Mouse (Mus musculus) forebrain, embryonic 12.5 days (tissue): ENCODE data around the gene Itpk1. TPM values are rescaled to one million over a fixed set of nuclear protein-coding genes. Genes with fewer than 3 reads are reported as not detected.
A peak's percentile ranks its signal among the peaks of the same experiment; 100 is the strongest.
"Not testable (repeated sequence)": the region's sequence is repeated elsewhere in the genome, so short reads cannot be mapped to it uniquely, and the experiment has no call there.

ENCODE experiments used
- ATAC-seq: fragments of 200-750 bp; cut with Nextera tagmentation; 2 replicates; pipeline ENCODE4 v1.8.0; 2017; ENCODE audit warnings: moderate TSS enrichment; ENCODE audit not compliant: low FRiP score
- H3K27ac ChIP-seq: fragments of 300-500 bp; sonication (generic); 2 replicates; pipeline ENCODE4 v1.5.1; 2016; ENCODE audit warnings: mild to moderate bottlenecking
- H3K27me3 ChIP-seq: fragments of 300-500 bp; sonication (generic); 2 replicates; pipeline ENCODE4 v1.6.1; 2016; ENCODE audit warnings: mild to moderate bottlenecking
- H3K36me3 ChIP-seq: fragments of 300-500 bp; sonication (generic); replicated peaks from 2 replicates; pipeline ENCODE4 v1.6.1; 2016; ENCODE audit warnings: mild to moderate bottlenecking
- H3K4me1 ChIP-seq: fragments of 300-500 bp; sonication (generic); 2 replicates; pipeline ENCODE4 v1.6.1; 2016
- H3K4me2 ChIP-seq: fragments of 300-500 bp; sonication (generic); 2 replicates; pipeline ENCODE4 v1.6.1; 2016; ENCODE audit warnings: mild to moderate bottlenecking, moderate library complexity
- H3K4me3 ChIP-seq: fragments of 300-500 bp; sonication (generic); replicated peaks from 2 replicates; pipeline ENCODE4 v1.5.1; 2016; ENCODE audit warnings: mild to moderate bottlenecking
- H3K9ac ChIP-seq: fragments of 300-500 bp; sonication (generic); 2 replicates; pipeline ENCODE4 v1.6.1; 2016; ENCODE audit warnings: mild to moderate bottlenecking
- H3K9me3 ChIP-seq: fragments of 300-500 bp; sonication (generic); 2 replicates; pipeline ENCODE4 v1.6.1; 2016
- WGBS: fragments of 180-500 bp; shearing (Covaris S2); methylation state at CpG from one replicate; pipeline ENCODE4 v1.1.7; 2016; 5-methylcytosine and 5-hydroxymethylcytosine counted together
- polyA plus RNA-seq: library from polyadenylated mRNA; unstranded; fragments of >200 nt; fragmentation: Nextera tagmentation; extraction: Ambion mirVana; gene quantifications from 2 replicates; pipeline ENCODE4 v1.2.1, GENCODE M21; 2016

The Itpk1 gene
- polyA plus RNA-seq, 1 experiment from 2014 or later = 22.5 TPM

DNA sequence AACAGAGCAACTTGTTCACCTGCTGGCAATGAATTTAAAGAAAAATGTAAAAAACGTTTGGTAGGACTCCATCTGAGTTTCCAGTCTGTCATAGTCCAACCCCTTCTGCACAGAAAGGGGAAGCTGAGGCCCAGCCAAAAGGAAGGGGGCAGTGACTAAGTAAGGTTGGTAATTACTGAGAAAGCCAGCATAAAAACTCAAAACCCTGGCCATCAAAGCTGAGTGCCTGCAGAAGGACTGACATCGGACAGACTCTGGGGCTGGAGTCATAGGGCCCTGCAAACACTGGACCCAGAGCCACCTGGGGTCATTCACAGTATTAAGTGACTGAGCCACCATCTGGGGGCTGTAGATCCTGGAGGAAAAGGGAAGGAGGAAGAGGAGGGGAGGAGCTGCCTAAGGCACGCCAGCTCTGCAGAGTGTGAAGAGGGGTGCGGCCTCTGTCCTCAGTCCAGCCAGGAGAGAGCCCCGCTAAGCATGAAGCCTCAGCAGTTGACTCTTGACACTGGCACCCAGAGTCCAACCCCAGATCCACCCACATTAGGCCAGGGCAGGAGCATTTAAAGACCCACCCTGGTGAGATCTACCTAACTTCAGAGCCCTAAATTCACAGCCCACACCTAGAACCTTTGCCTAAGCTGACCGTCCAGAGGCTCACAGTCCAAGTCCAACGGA is 58.0 kb downstream of the Itpk1 start:
- no peaks in the 10 kb centered on the region for H3K36me3 ChIP-seq
- no peak overlapping the region for H3K4me3 ChIP-seq
- no peak overlapping the region for H3K27ac ChIP-seq
- no peaks in the 10 kb centered on the region for H3K9me3 ChIP-seq
- H3K4me1 ChIP-seq = no peaks in the 10 kb centered on the region
- no peak for ATAC-seq
- H3K27me3 ChIP-seq = no peaks in the 10 kb centered on the region
- H3K9ac ChIP-seq = no peak overlapping the region
- 87% methylated on average over 7 of the region's 7 CpGs for WGBS
- H3K4me2 ChIP-seq = no peak overlapping the region

DNA sequence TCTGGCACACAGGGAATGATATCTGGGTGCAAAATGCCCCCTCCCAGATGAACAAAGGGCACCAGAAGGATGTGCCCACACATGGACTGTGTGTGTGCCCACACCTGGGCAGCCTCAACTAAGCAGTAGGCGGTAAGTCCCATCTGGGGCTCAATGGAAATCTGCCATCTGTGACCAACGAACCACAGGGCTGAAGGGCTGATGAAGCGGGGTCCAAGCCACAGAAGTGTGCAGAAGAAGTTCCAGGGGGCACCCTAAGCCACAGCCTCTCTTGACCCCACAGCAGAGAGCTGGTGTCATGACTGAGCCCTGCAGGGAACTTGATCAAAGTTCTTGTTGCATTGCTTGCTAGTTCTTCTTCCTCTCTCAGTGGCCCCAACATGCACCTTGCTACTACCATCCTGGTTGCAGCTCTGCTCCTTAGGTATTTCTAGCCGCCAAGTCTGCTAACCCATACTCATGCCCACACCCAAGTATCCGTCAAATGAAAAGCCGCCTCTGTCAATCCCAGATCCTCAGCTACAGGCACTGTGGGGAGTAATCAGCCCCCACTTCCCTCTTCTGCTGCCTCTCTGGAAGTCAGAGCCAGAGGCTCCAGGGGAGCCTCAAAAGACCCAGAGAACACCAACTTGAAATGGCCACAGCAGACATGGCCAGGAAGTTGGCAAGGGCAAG is 58.7 kb downstream of the Itpk1 start:
- H3K27ac ChIP-seq = no peak overlapping the region
- 90% methylated on average over 6 of the region's 6 CpGs for WGBS
- no peaks in the 10 kb centered on the region for H3K36me3 ChIP-seq
- H3K4me2 ChIP-seq = no peak overlapping the region
- no peak overlapping the region for H3K9ac ChIP-seq
- H3K9me3 ChIP-seq = no peaks in the 10 kb centered on the region
- H3K4me1 ChIP-seq = peaks cover 6% of the 10 kb centered on the region
- H3K4me3 ChIP-seq = no peak overlapping the region
- no peak for ATAC-seq
- H3K27me3 ChIP-seq = no peaks in the 10 kb centered on the region

DNA sequence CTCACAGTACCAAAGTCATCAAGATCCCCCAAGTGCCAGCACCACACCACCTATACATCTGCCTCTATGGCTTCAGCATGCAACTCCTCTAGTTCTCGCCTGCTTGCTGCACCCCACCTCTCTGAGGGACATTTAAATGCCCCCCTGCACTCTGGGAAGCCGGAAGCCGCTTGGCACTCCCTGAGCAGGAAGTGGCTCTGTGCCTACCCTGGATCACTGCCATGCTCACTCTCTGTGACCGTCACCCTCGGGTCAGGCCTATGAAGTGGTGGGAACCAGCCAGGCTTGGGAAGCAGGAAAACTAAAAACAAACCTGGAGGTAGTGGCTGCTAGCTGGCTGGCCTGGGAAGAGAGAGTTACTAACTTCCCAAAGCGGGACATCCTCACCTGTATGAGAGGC is 61.4 kb downstream of the Itpk1 start:
- peaks cover 28% of the 10 kb centered on the region for H3K4me1 ChIP-seq
- no peak for ATAC-seq

DNA sequence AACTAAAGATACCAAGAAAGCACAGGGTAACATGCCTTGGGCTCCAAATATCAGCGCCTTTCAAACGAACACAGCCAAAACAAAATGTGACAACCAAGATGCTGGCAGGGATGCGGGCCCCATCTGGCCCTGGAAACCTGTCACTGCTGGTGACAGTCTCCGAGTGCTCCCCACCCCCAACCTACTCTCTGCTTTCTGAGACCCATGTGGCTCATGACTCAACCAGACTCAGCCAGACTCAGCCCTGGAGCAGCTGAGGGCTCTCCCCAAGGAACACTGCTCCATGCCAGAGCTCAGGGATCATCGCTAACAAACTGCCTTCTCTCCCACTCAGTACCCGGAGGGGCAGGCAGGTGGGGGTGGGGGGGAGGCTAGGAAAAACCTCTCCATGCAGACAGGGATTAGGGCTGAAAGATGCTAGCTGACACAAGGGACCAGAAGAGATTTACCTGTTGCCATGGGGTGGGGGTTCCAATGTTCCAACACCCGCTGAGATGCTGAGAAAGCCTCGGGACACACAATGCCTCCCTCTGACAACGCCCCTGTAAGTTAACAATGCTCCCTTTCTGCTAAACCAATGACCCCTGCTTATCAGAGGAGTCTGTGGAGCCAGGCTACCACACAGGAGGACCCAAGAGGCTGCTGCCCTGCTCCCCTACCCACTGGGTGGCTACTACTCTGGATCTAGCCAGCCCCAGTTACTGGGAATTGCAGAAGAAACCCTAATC is 64.1 kb downstream of the Itpk1 start:
- 21% methylated on average over 9 of the region's 9 CpGs for WGBS
- ATAC-seq = peak; percentile 88
- no peaks in the 10 kb centered on the region for H3K27me3 ChIP-seq
- H3K4me3 ChIP-seq = no peak overlapping the region
- H3K4me1 ChIP-seq = peaks cover 28% of the 10 kb centered on the region
- peak overlapping the region; percentile 67 for H3K27ac ChIP-seq
- H3K9me3 ChIP-seq = no peaks in the 10 kb centered on the region
- H3K9ac ChIP-seq = no peak overlapping the region
- H3K4me2 ChIP-seq = 0 out of 2 replicates have a peak overlapping the region, but pooled peaks have one; percentile 8
- no peaks in the 10 kb centered on the region for H3K36me3 ChIP-seq

More for the DNA sequence above, 61.4 kb downstream of the Itpk1 start:
- Histone ChIP-seq H3K36me3 (no peaks in the 10 kb centered on the region), H3K4me2 (no peak overlapping the region), H3K9ac (no peak overlapping the region), H3K9me3 (no peaks in the 10 kb centered on the region), H3K4me3 (no peak overlapping the region), H3K27ac (no peak overlapping the region), H3K27me3 (no peaks in the 10 kb centered on the region)
- WGBS = 92% methylated on average over 6 of the region's 6 CpGs

DNA sequence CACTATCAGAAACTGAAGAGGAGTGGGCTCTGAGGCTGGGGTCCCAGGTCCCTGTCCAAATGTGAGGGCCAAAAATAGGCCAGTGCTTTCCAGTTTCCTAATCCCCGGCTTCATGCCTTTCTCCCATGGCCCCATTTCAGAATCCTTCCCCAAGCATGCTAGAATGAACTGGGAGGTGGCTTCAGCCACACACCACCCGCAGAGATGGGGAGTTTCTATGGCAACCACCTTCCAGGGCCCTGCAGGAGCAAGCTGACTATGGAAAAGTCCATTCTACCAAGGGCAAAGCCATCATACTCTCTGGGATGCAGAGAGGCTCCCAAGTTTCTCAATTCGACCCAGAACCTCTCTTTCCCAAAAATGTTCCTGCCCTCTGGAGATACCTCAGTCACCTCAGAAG is 65.9 kb downstream of the Itpk1 start:
- no peaks in the 10 kb centered on the region for H3K9me3 ChIP-seq
- H3K27ac ChIP-seq = no peak overlapping the region
- no peaks in the 10 kb centered on the region for H3K27me3 ChIP-seq
- 53% methylated on average over 3 of the region's 3 CpGs for WGBS
- H3K36me3 ChIP-seq = no peaks in the 10 kb centered on the region
- H3K9ac ChIP-seq = no peak overlapping the region
- peaks cover 32% of the 10 kb centered on the region for H3K4me1 ChIP-seq
- no peak overlapping the region for H3K4me2 ChIP-seq
- H3K4me3 ChIP-seq = no peak overlapping the region
- ATAC-seq = no peak

DNA sequence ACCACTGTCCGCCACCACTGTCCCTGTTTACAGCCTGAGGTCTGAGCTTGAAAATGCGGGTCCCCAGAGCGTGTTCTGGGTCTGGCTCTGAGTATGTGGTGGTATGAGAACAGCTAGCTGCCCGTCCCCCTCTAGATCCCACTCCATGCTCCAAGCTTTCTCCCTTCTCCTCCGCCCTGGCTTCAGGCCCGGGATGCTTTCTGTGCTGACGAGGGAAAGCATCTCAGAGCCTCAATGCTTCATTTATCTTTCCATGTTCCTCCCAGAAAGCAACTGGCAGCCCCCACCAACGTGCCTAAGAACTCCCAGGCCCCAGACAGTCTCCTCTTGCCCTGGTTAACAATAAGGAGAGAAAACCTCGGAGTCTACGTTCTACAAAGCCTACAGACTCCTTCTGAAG is 67.5 kb downstream of the Itpk1 start:
- no peak for ATAC-seq
- H3K27ac ChIP-seq = no peak overlapping the region
- WGBS = 94% methylated on average over 10 of the region's 10 CpGs
- H3K9ac ChIP-seq = no peak overlapping the region
- H3K4me3 ChIP-seq = no peak overlapping the region
- H3K9me3 ChIP-seq = no peaks in the 10 kb centered on the region
- H3K4me1 ChIP-seq = peaks cover 32% of the 10 kb centered on the region
- H3K27me3 ChIP-seq = no peaks in the 10 kb centered on the region
- H3K36me3 ChIP-seq = no peaks in the 10 kb centered on the region
- H3K4me2 ChIP-seq = no peak overlapping the region

DNA sequence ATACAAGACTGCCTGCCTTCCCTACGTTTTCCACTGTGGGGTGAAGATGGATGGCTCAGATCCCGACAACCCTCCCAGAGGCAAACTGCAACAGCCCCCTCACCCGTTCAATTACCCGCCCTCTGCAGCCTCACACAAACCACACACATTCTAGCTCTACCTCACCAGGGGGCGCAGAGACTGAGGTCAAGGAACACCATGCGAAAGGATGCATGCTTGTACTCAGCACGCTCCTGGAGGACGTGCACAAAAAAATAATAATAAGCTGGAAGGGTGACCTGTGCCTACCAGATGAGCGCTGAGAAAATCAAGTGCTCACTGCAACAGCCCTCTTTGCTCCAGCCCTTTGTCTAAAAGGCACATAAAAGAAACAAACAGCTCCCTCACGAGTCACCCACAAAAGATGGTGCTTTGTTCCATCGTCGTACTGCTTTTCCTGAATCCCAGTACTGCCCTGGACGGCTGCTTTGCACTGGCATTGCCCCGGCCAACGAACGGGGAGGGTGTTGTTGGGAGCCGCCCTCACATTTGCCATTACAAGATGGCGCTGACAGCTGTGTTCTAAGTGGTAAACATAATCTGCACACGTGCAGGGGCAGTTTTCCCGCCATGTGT is 70.2 kb downstream of the Itpk1 start:
- Histone ChIP-seq H3K9ac (no peak overlapping the region), H3K4me2 (no peak overlapping the region), H3K9me3 (no peaks in the 10 kb centered on the region), H3K27ac (no peak overlapping the region), H3K4me1 (peaks cover 20% of the 10 kb centered on the region), H3K27me3 (no peaks in the 10 kb centered on the region), H3K36me3 (no peaks in the 10 kb centered on the region), H3K4me3 (no peak overlapping the region)
- 53% methylated on average over 20 of the region's 20 CpGs for WGBS
- peak; percentile 56 for ATAC-seq

DNA sequence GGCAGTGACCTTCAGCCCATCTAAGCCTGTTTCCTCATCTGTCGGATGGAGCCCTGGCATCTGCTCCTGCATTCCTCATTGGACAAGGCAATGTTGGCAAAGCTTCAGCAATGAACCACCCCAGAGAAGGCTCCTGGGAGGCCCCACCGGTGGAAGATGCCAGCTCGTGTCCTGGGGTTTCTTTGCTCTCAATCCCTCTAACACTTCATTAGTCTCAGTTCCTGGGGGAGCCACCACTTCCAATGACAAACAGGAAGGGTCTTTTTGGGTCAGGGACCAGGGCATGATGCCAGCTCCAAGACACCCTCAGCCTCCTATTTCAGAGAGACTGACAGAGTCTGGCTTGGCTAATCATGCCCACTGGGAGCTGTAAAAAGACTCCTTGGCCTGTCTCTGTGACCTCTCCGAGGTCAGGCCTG is 71.6 kb downstream of the Itpk1 start:
- H3K9me3 ChIP-seq = no peaks in the 10 kb centered on the region
- no peak overlapping the region for H3K4me3 ChIP-seq
- no peaks in the 10 kb centered on the region for H3K36me3 ChIP-seq
- no peak overlapping the region for H3K4me2 ChIP-seq
- H3K27me3 ChIP-seq = no peaks in the 10 kb centered on the region
- H3K27ac ChIP-seq = no peak overlapping the region
- 65% methylated on average over 4 of the region's 4 CpGs for WGBS
- peaks cover 13% of the 10 kb centered on the region for H3K4me1 ChIP-seq
- ATAC-seq = no peak
- no peak overlapping the region for H3K9ac ChIP-seq

DNA sequence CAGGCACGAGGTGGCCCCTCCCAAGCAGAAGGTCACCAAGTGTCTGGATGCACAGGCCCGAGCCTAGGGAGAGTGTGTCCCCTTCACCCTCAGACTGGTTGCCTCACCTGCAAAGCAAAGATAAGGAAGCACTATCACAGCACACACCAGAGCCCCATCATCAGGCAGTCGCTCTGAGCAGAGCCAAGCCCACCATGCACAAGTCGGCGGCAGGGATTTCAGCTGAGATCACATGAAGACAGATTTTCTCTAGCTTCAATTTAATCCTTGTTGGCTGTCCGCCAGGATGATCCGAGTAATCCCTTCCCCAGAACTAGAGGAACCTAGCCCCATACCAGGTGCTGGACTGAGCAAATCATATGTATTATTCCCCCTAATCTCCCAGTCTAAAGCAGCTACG is 73.0 kb downstream of the Itpk1 start:
- H3K9ac ChIP-seq = no peak overlapping the region
- no peaks in the 10 kb centered on the region for H3K27me3 ChIP-seq
- peaks cover 18% of the 10 kb centered on the region for H3K4me1 ChIP-seq
- H3K4me3 ChIP-seq = no peak overlapping the region
- 63% methylated on average over 8 of the region's 8 CpGs for WGBS
- H3K27ac ChIP-seq = 0 out of 2 replicates have a peak overlapping the region, but pooled peaks have one; percentile 31
- no peaks in the 10 kb centered on the region for H3K9me3 ChIP-seq
- H3K4me2 ChIP-seq = no peak overlapping the region
- ATAC-seq = no peak
- H3K36me3 ChIP-seq = no peaks in the 10 kb centered on the region

DNA sequence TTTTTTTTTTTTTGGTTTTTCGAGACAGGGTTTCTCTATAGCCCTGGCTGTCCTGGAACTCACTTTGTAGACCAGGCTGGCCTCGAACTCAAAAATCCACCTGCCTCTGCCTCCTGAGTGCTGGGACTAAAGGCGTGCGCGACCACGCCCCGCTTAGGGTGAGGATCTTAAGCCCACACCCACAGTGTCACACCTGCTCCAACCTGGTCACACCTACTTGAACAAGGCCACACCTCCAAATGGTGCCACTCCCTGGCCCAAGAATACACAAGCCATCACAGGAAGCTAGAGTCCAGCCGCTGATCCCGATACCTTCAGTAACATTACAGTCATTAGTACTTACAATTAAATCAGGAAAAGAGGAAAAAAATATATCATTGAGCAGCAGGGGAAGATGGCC is 74.3 kb downstream of the Itpk1 start:
- H3K4me1 ChIP-seq = peaks cover 19% of the 10 kb centered on the region
- H3K9me3 ChIP-seq, H3K4me3 ChIP-seq, H3K27me3 ChIP-seq, ATAC-seq, H3K27ac ChIP-seq, H3K4me2 ChIP-seq, H3K36me3 ChIP-seq, H3K9ac ChIP-seq: not testable (repeated sequence)
- WGBS = 92% methylated on average over 9 of the region's 9 CpGs

DNA sequence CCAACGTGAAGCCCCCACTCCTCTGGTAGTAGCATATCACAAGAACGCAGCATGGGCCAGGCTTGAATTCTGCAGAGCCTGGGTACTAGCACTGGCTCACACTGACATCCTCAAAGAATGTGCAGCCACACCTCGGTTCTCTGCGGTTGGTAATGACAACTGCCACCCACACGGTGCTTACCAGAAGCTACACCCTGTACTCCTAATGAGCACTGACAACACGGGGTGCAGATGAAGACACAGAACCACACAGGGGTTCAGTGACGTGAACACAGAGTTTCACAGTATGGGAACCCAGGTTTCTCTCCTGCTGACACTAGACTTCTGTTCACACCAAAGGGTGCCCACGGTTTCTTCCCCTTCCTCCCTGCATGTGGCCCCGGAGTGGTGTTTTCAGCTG is 76.5 kb downstream of the Itpk1 start:
- H3K4me2 ChIP-seq = no peak overlapping the region
- no peak overlapping the region for H3K27ac ChIP-seq
- WGBS = 93% methylated on average over 9 of the region's 9 CpGs
- H3K9ac ChIP-seq = no peak overlapping the region
- peaks cover 15% of the 10 kb centered on the region for H3K4me1 ChIP-seq
- no peaks in the 10 kb centered on the region for H3K36me3 ChIP-seq
- H3K27me3 ChIP-seq = no peaks in the 10 kb centered on the region
- ATAC-seq = no peak
- no peak overlapping the region for H3K4me3 ChIP-seq
- H3K9me3 ChIP-seq = no peaks in the 10 kb centered on the region

DNA sequence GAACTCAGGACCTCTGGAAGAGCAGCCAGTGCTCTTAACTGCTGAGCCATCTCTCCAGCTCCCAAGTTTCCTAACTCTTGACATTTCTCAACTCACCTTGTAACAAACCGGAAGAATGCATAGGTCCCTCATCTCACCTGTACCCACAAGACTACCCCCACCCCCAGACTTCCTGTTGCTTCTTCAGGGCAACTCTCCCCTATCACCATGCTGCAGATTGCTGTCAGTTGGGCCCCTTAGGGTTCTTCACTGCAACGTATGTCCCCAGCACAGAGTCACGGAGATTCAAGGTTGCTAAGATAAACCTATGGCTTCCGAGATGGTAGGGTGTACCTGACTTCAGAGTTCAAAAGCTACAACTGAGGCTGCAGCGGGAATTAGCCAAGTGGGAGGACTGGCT is 77.2 kb downstream of the Itpk1 start:
- Histone ChIP-seq H3K4me2 (no peak overlapping the region), H3K27me3 (no peaks in the 10 kb centered on the region), H3K4me3 (no peak overlapping the region), H3K9me3 (no peaks in the 10 kb centered on the region), H3K27ac (no peak overlapping the region), H3K36me3 (no peaks in the 10 kb centered on the region), H3K9ac (no peak overlapping the region), H3K4me1 (peaks cover 15% of the 10 kb centered on the region)
- WGBS = 93% methylated on average over 5 of the region's 5 CpGs
- no peak for ATAC-seq
